Mouse (Mus musculus) kidney, adult 8-10 months (tissue): ENCODE measurements around the gene Gm17387.

Experiments
- DNase-seq, 2 experiments: peaks; one replicate each; pipeline ENCODE4 v3.0.0; 2022

The Gm17387 gene

GRCm38 (mm10) chr7:141077841-141078240 lies 48.9 kb downstream of the Gm17387 start, which contains the start of gene Pkp3:
Gene Pkp3 (plus strand): TSS chr7:141078218.
- DNase-seq: no peak

DNA sequence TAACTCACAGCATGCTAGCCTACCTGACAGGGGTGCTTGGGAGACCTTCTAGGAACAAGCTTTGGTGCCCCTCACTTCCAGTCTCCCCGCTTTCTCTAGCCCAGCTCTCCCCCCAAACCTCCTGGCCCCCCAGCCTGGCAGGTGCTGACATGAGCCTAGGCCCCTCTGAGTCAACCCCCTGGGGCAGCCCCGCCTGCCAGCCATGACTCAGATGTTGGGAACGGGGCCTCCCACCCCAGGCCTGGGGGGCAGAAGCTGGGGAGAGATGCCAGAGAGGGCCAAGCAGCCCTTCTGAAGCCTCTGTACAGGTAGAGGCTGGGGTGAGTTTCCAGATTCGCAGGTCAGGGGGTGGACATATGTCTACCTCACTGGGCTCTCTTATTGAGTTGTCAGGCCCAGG lies 49.9 kb downstream of the Gm17387 start:
- no peak for DNase-seq
